Mouse (Mus musculus) embryonic fibroblast, embryonic 13.5 days (primary cell): ENCODE results near the gene Top3b. TPM values are rescaled to one million over a fixed set of nuclear protein-coding genes. Genes with fewer than 3 reads are reported as not detected.
"Not testable (repeated sequence)": the region's sequence is repeated elsewhere in the genome, so short reads cannot be mapped to it uniquely, and the experiment has no call there.

Source experiments
- H3K27ac ChIP-seq: 2 replicates; pipeline ENCODE4 v1.5.1; 2012; ENCODE audit warnings: low read length, control low read depth, inconsistent platforms; ENCODE audit not compliant: insufficient read depth
- H3K4me1 ChIP-seq: 2 replicates; pipeline ENCODE4 v1.6.1; 2011; ENCODE audit warnings: low read length; ENCODE audit not compliant: control insufficient read depth, insufficient read depth
- H3K4me3 ChIP-seq: 2 replicates; pipeline ENCODE4 v1.5.1; 2011; ENCODE audit warnings: mild to moderate bottlenecking, control low read depth, low read length; ENCODE audit not compliant: insufficient read depth
- CTCF ChIP-seq: IDR thresholded peaks from 2 replicates; pipeline ENCODE4 v1.5.1; 2011; ENCODE audit warnings: mild to moderate bottlenecking, control low read depth, low read length, moderate library complexity, borderline replicate concordance; ENCODE audit not compliant: insufficient read depth
- POLR2A ChIP-seq: IDR thresholded peaks from 2 replicates; pipeline ENCODE4 v1.6.1; 2011; ENCODE audit warnings: low read depth, mild to moderate bottlenecking, control low read depth, low read length, moderate library complexity
- polyA plus RNA-seq: library from polyadenylated mRNA; stranded (reverse); fragments of >200 nt; gene quantifications from 2 replicates; pipeline ENCODE4 v1.2.4, GENCODE M21; 2011; ENCODE audit warnings: low read depth; ENCODE audit not compliant: missing spikeins, insufficient read length

Top3b gene
- polyA plus RNA-seq, 1 experiment = 79.2 TPM

- Histone ChIP-seq H3K4me3 (no peak overlapping the region), H3K4me1 (no peaks in the 10 kb centered on the region), H3K27ac (no peak overlapping the region)
- TF ChIP-seq POLR2A (no peak), CTCF (no peak)
These were observed 53.9 kb downstream of the Top3b start for GRCm38 (mm10) chr16:16924481-16924880.

GRCm38 (mm10) chr16:16926536-16926935 lies 56.0 kb downstream of the Top3b start:
- TF ChIP-seq POLR2A (no peak), CTCF (no peak)
- Histone ChIP-seq H3K27ac (no peak overlapping the region), H3K4me3 (no peak overlapping the region)

GRCm38 (mm10) chr16:16928908-16929307 lies 58.4 kb downstream of the Top3b start:
- not testable (repeated sequence) for H3K27ac ChIP-seq, H3K4me3 ChIP-seq, H3K4me1 ChIP-seq

More at GRCm38 (mm10) chr16:16926536-16926935, 56.0 kb downstream of the Top3b start:
- no peaks in the 10 kb centered on the region for H3K4me1 ChIP-seq

GRCm38 (mm10) chr16:16930326-16930725 lies 59.8 kb downstream of the Top3b start:
- no peaks in the 10 kb centered on the region for H3K4me1 ChIP-seq
- TF ChIP-seq POLR2A (no peak), CTCF (no peak)

GRCm38 (mm10) chr16:16930810-16931296 lies 60.3 kb downstream of the Top3b start:
- TF ChIP-seq POLR2A (no peak), CTCF (no peak)
- Histone ChIP-seq H3K4me3 (no peak overlapping the region), H3K4me1 (no peaks in the 10 kb centered on the region), H3K27ac (no peak overlapping the region)

More at GRCm38 (mm10) chr16:16930326-16930725, 59.8 kb downstream of the Top3b start:
- H3K27ac ChIP-seq = no peak overlapping the region
- no peak overlapping the region for H3K4me3 ChIP-seq

- Histone ChIP-seq H3K4me3 (no peak overlapping the region), H3K4me1 (no peaks in the 10 kb centered on the region), H3K27ac (no peak overlapping the region)
- TF ChIP-seq CTCF = no peak
- TF ChIP-seq POLR2A = no peak
These were observed 69.0 kb downstream of the Top3b start for GRCm38 (mm10) chr16:16939543-16939942.

- TF ChIP-seq POLR2A = no peak
- no peak for TF ChIP-seq CTCF
- no peaks in the 10 kb centered on the region for H3K4me1 ChIP-seq
- no peak overlapping the region for H3K27ac ChIP-seq
- no peak overlapping the region for H3K4me3 ChIP-seq
These were observed 70.5 kb downstream of the Top3b start for GRCm38 (mm10) chr16:16941078-16941477.

Other genes starting within 250 kb of the Top3b start
- gene Olfr19, start 194.3 kb upstream of the Top3b start, polyA plus RNA-seq = not detected in 2 replicates
- not detected in 2 replicates for gene Spag6l, start 41.3 kb upstream of the Top3b start, polyA plus RNA-seq
- not detected in 2 replicates for gene Igll1, start 6.8 kb upstream of the Top3b start, polyA plus RNA-seq
- gene Vpreb1, start 107 bp downstream of the Top3b start, polyA plus RNA-seq = 3.8 TPM in 1 of 2 replicates, not detected in the other
- 25.5 and 28.0 TPM in 2 replicates for gene Ppm1f, start 25.7 kb downstream of the Top3b start, polyA plus RNA-seq
- 230 and 254 TPM in 2 replicates for gene Mapk1, start 112.6 kb downstream of the Top3b start, polyA plus RNA-seq
- 1.0 and 2.2 TPM in 2 replicates for gene Ypel1, start 199.0 kb downstream of the Top3b start, polyA plus RNA-seq
- gene Ppil2, start 240.5 kb downstream of the Top3b start, polyA plus RNA-seq = 82.6 and 97.5 TPM in 2 replicates